Mouse (Mus musculus) liver, embryonic 12.5 days (tissue): ENCODE results near the gene Ssr1. TPM values are rescaled to one million over a fixed set of nuclear protein-coding genes. Genes with fewer than 3 reads are reported as not detected.

Experiments used
- ATAC-seq: fragments of 200-750 bp; cut with Nextera tagmentation; 2 replicates; pipeline ENCODE4 v1.8.0; 2017; ENCODE audit warnings: moderate number of reproducible peaks, mild to moderate bottlenecking, moderate library complexity
- H3K27ac ChIP-seq: fragments of 300-500 bp; sonication (generic); 2 replicates; pipeline ENCODE4 v1.5.1; 2016; ENCODE audit warnings: mild to moderate bottlenecking
- H3K27me3 ChIP-seq: fragments of 300-500 bp; sonication (generic); replicated peaks from 2 replicates; pipeline ENCODE4 v1.6.1; 2016; ENCODE audit warnings: mild to moderate bottlenecking, moderate library complexity
- H3K36me3 ChIP-seq: fragments of 300-500 bp; sonication (generic); 2 replicates; pipeline ENCODE4 v1.6.1; 2016; ENCODE audit warnings: mild to moderate bottlenecking, moderate library complexity
- H3K4me1 ChIP-seq: fragments of 300-500 bp; sonication (generic); 2 replicates; pipeline ENCODE4 v1.6.1; 2016
- H3K4me2 ChIP-seq: fragments of 300-500 bp; sonication (generic); 2 replicates; pipeline ENCODE4 v1.6.1; 2016; ENCODE audit warnings: mild to moderate bottlenecking, moderate library complexity
- H3K4me3 ChIP-seq: fragments of 300-500 bp; sonication (generic); 2 replicates; pipeline ENCODE4 v1.5.1; 2016; ENCODE audit warnings: mild to moderate bottlenecking, moderate library complexity
- H3K9ac ChIP-seq: fragments of 300-500 bp; sonication (generic); 2 replicates; pipeline ENCODE4 v1.6.1; 2016; ENCODE audit warnings: mild to moderate bottlenecking, moderate library complexity
- H3K9me3 ChIP-seq: fragments of 300-500 bp; sonication (generic); replicated peaks from 2 replicates; pipeline ENCODE4 v1.6.1; 2016; ENCODE audit warnings: mild to moderate bottlenecking, moderate library complexity
- WGBS: fragments of 180-500 bp; shearing (Covaris S2); methylation state at CpG from one replicate; pipeline ENCODE4 v1.1.7; 2016; ENCODE audit not compliant: insufficient replicate concordance; 5-methylcytosine and 5-hydroxymethylcytosine counted together
- polyA plus RNA-seq: library from polyadenylated mRNA; unstranded; fragments of >200 nt; fragmentation: Nextera tagmentation; extraction: Ambion mirVana; gene quantifications from 2 replicates; pipeline ENCODE4 v1.2.1, GENCODE M21; 2016

Ssr1 gene
- 103 and 107 TPM in 2 replicates for polyA plus RNA-seq

DNA sequence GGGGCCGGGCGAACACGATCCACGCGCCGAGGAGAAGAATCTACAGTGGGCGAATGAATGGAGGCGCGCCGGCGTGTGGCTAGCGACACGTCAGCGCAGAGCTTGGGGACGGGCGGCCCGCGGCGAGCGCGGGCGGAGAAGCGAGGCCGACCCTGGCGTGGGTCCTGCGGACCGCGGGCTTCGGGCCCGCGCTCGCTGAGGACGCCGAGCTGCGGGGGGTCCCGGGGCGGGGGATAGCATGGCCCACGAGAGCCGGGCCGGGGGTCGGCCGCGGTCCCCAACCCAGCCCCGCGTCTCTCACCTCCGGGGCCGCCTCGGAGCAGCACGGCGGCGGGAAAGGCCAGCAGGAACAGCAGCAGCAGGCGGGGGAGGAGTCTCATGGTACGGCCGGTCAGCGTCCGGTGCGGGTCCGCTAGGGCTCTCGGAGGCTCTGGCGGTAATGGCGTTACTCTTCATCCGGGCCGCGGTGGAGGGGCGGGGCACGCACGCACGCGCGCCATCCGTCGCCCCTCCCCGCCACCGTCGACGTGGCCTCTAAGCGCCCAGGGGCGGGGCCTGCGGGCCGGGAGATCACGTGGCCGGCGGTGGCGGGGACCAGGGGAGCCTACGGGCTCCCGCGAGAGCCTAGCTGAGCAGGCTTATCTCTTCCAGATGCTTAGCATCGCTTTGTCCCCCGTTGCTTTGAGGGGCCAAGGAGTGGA, at the start of gene Ssr1:
Ssr1 (minus strand) TSS at position 514 of the 701 bp plus-strand sequence.
- Histone ChIP-seq H3K36me3 (peaks cover 30% of the 10 kb centered on the region), H3K9ac (peak within 1 kb of the TSS; percentile 100), H3K27ac (peak within 1 kb of the TSS; percentile 94), H3K4me2 (peak within 1 kb of the TSS; percentile 75), H3K4me1 (peaks cover 36% of the 10 kb centered on the region), H3K9me3 (no peaks in the 10 kb centered on the region), H3K4me3 (peak within 1 kb of the TSS; percentile 99), H3K27me3 (0 out of 2 replicates have a peak, but pooled peaks cover 4% of the 10 kb centered on the region)
- under 1% methylated on average over 70 of the region's 89 CpGs for WGBS
- ATAC-seq, result peak; percentile 97

DNA sequence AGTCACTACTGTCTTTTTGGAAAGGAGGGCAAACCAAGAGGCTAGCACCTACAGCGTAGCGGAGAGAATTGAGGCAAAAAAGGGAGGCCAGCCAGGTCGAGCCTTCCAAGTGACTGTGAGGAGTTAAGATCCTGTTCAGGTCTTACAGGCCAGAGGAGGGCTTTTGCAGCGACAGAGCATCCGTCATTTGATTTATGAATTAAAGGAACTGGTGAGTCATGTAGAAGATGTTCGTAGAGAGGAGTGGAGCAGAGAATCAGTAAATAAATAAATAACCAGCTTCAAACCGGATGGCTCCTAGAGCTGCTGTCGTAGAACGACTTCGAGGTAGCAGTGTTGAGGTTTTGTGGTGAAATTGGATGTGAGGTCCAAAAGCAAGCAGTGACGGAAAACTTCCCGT, 43.8 kb upstream of the Ssr1 start:
- H3K36me3 ChIP-seq, result peaks cover 43% of the 10 kb centered on the region
- H3K4me2 ChIP-seq, result peak overlapping the region; percentile 96
- H3K27ac ChIP-seq, result peak overlapping the region; percentile 85
- 16% methylated on average over 12 of the region's 12 CpGs for WGBS
- no peaks in the 10 kb centered on the region for H3K27me3 ChIP-seq
- peaks cover 32% of the 10 kb centered on the region for H3K4me1 ChIP-seq
- H3K9me3 ChIP-seq, result no peaks in the 10 kb centered on the region
- peak overlapping the region; percentile 97 for H3K4me3 ChIP-seq
- ATAC-seq, result no peak
- peak overlapping the region; percentile 96 for H3K9ac ChIP-seq

DNA sequence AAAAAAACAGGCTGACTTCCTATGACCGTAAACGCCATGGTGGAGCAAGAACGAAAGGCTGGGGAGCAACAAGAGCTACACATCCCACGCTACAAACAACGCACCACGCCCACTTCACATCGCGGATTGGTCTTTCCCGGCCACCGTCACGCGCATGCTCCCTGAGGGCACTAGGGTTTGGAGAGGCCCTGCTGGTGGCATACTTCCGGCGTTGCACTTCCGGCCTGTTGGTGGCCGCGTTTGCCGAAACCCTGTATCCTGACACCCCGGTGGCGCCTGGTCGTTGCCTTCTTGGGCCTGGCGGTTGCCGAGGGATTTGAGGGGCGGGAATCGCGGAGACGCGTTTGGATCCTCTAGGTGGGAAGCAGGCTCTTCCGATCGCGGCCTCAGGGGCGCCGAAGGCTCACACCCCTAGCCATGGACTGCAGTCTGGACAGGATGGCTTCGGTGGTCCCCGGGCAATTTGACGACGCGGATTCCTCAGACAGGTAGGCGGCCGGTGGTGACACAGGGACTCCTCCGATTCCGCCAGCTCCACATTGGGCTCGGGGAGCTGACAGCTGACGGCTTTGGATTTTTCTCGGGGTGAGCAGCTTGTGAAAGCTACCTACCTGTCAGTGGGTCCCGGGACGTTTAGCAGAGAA, 43.1 kb upstream of the Ssr1 start, which contains the start of gene Cage1:
Cage1 (minus strand) TSS at position 26 of the 644 bp plus-strand sequence.
- ATAC-seq, result peak; percentile 95
- peak within 1 kb of the TSS; percentile 85 for H3K27ac ChIP-seq
- H3K9me3 ChIP-seq, result no peaks in the 10 kb centered on the region
- under 1% methylated on average over 47 of the region's 47 CpGs for WGBS
- H3K27me3 ChIP-seq, result no peaks in the 10 kb centered on the region
- peak within 1 kb of the TSS; percentile 96 for H3K9ac ChIP-seq
- H3K4me2 ChIP-seq, result peak within 1 kb of the TSS; percentile 96
- H3K4me1 ChIP-seq, result peaks cover 32% of the 10 kb centered on the region
- H3K4me3 ChIP-seq, result peak within 1 kb of the TSS; percentile 97
- H3K36me3 ChIP-seq, result peaks cover 36% of the 10 kb centered on the region

DNA sequence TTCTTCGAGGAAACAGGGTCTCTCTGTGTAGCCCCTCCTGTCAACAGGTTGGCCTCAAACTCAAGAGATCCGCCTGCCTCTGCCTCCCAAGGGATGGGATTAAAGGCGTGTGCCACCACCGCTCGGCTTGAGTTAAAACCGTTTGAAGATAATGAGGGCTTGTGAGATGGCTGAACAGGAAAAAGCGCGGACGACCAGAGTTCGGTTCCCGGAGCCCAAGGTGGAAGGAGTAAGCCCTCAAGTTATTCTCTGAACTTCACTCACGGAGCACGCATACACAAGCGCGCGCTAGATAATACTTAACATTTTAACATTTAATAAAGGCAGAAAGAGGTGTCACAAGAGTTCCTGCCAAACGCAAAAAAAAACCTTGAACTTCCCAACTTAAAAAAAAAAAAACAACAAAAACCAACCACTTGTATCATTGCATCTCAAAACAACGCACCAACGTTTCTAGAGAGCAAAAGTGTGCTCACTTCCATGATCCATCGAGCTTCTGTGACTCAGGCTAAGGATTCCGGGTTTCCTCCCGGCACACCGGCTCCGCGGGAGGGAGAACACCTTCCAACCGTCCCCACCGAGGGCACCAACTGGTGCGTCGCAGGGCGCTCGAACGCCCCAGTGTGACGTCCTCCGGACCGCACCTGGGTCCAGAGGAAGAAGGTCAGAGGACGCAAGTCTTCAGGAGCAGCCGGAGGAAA, 42.5 kb upstream of the Ssr1 start, which contains the start of gene Riok1:
Riok1 (plus strand) TSS at position 653 of the 701 bp plus-strand sequence.
- peaks cover 29% of the 10 kb centered on the region for H3K36me3 ChIP-seq
- peak within 1 kb of the TSS; percentile 96 for H3K4me2 ChIP-seq
- 4% methylated on average over 37 of the region's 37 CpGs for WGBS
- H3K27ac ChIP-seq, result peak within 1 kb of the TSS; percentile 85
- peak within 1 kb of the TSS; percentile 97 for H3K4me3 ChIP-seq
- ATAC-seq, result peak; percentile 80
- no peaks in the 10 kb centered on the region for H3K27me3 ChIP-seq
- H3K4me1 ChIP-seq, result peaks cover 32% of the 10 kb centered on the region
- peak within 1 kb of the TSS; percentile 96 for H3K9ac ChIP-seq
- H3K9me3 ChIP-seq, result no peaks in the 10 kb centered on the region

DNA sequence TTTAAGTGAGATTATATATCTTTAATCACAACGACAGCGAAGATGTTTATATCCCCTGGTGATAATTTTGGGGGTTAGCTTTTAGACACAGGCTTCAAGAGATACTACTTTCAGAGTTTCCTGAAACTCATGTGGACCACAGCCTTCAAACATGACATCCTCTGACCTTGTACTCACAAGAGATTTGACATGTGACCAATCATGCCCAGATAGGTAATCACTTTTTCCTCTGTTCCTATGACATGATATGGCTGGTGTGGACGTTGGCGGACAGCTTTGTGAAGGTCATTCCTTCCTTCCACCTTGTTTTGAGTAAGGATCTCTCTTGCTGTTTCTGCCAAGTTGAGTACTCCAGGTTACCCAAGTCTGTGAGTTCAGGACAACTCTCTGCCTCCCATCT, 34.4 kb upstream of the Ssr1 start:
- H3K4me3 ChIP-seq, result no peak overlapping the region
- no peaks in the 10 kb centered on the region for H3K9me3 ChIP-seq
- no peaks in the 10 kb centered on the region for H3K4me1 ChIP-seq
- H3K36me3 ChIP-seq, result no peaks in the 10 kb centered on the region
- no peak overlapping the region for H3K9ac ChIP-seq
- no peak overlapping the region for H3K27ac ChIP-seq
- H3K4me2 ChIP-seq, result no peak overlapping the region
- ATAC-seq, result no peak
- no peaks in the 10 kb centered on the region for H3K27me3 ChIP-seq
- 61% methylated on average over 4 of the region's 4 CpGs for WGBS

DNA sequence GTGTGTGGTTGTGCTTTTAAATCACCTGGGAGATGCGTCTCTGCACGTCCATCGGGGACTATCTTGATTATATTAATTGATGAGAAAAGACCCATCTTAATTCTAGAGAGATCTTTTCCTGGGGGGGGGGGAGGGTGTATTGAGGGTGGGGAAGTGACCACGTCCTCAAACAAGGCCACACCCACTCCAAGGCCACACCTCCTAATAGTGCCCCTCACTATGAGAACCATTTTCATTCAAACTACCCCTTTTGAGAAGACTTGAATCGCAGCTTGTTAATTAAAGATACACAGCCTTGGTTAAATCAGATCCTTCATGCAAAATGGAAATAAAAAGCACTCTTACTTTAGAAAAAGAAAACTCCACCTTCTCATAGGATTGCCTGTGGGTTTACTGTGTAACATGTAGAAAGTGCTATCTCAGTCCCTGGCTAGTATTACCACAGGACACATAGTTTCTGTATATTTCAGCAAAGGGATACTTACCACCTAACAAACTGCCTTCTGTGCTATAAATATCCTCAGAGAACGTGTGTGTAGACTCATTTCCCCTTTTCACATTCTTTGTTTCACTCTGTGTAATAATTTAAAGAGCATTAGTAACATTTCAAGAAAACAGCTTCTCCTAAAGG, 33.7 kb upstream of the Ssr1 start:
- Histone ChIP-seq H3K36me3 (no peaks in the 10 kb centered on the region), H3K4me3 (no peak overlapping the region), H3K27ac (no peak overlapping the region), H3K4me1 (no peaks in the 10 kb centered on the region), H3K9me3 (no peaks in the 10 kb centered on the region), H3K27me3 (no peaks in the 10 kb centered on the region), H3K4me2 (no peak overlapping the region), H3K9ac (no peak overlapping the region)
- ATAC-seq, result no peak
- WGBS, result 59% methylated on average over 6 of the region's 6 CpGs

DNA sequence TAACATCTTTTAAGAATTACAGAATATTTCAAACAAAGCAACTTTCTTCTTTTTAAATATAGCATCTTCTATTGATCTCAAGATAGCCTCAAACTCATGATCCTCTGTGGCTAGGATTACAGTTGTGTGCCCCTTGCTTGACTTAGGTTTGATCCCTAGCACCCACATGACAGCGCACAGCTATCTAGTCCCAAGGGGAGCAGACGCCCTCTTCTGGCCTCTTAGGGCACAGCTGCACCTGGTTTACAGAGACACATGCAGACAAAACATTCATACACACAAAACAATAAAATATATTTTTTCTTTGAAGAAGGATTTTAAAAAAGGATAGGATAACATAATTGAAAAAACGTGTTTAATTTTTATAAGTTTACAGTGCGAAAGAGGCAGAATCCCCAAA, 31.9 kb upstream of the Ssr1 start:
- WGBS, result 46% methylated on average over 4 of the region's 4 CpGs
- Histone ChIP-seq H3K4me1 (no peaks in the 10 kb centered on the region), H3K9me3 (no peaks in the 10 kb centered on the region), H3K27me3 (no peaks in the 10 kb centered on the region), H3K27ac (no peak overlapping the region), H3K9ac (no peak overlapping the region), H3K4me3 (no peak overlapping the region), H3K4me2 (no peak overlapping the region), H3K36me3 (no peaks in the 10 kb centered on the region)
- ATAC-seq, result no peak

DNA sequence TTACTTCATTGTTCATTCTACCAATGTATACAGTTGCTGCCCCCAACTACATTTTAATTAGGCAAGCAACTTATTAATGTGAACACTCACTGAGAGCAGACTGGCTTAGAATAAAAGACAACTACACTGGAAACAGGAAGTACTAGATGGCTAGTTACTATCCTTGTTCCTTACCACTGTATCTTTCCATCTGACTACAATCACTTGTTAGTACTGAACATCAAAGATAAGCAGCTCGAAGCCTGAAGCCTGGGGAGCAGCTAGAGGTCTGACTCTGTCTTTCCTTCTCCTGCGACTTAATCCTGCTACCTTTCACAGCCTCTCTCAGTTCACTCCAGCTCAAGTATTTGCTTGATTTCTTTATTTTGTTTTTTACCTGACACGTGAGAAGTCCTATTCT, 24.8 kb upstream of the Ssr1 start:
- 0 out of 2 replicates have a peak, but pooled peaks cover 8% of the 10 kb centered on the region for H3K9me3 ChIP-seq
- H3K9ac ChIP-seq, result no peak overlapping the region
- H3K4me3 ChIP-seq, result no peak overlapping the region
- H3K36me3 ChIP-seq, result no peaks in the 10 kb centered on the region
- H3K4me2 ChIP-seq, result no peak overlapping the region
- no peak for ATAC-seq
- H3K4me1 ChIP-seq, result no peaks in the 10 kb centered on the region
- H3K27ac ChIP-seq, result no peak overlapping the region
- no peaks in the 10 kb centered on the region for H3K27me3 ChIP-seq
- 36% methylated on average over 3 of the region's 3 CpGs for WGBS

DNA sequence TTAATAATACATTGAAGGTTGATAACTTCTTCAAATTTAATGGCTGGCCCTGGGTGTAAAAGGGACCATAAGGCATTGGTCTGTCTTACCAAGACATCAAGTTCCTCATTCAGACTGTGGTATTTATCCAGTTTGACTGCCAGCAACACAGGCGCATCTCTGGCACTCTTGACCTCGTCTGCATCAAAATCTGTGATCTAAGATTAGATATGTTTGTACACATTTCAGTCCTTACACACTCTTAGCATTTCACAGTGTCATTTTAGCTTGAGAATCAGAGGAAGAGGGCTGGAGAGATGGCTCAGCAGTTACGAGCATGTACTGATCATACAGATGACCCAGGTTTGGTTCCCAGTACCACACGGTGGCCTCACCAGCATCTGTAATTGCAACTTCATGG, 21.6 kb upstream of the Ssr1 start:
- peaks cover 4% of the 10 kb centered on the region for H3K4me1 ChIP-seq
- 72% methylated on average over 4 of the region's 4 CpGs for WGBS
- no peak overlapping the region for H3K9ac ChIP-seq
- no peak for ATAC-seq
- no peak overlapping the region for H3K4me2 ChIP-seq
- no peaks in the 10 kb centered on the region for H3K36me3 ChIP-seq
- no peak overlapping the region for H3K4me3 ChIP-seq
- 0 out of 2 replicates have a peak, but pooled peaks cover 8% of the 10 kb centered on the region for H3K9me3 ChIP-seq
- H3K27me3 ChIP-seq, result no peaks in the 10 kb centered on the region
- no peak overlapping the region for H3K27ac ChIP-seq

DNA sequence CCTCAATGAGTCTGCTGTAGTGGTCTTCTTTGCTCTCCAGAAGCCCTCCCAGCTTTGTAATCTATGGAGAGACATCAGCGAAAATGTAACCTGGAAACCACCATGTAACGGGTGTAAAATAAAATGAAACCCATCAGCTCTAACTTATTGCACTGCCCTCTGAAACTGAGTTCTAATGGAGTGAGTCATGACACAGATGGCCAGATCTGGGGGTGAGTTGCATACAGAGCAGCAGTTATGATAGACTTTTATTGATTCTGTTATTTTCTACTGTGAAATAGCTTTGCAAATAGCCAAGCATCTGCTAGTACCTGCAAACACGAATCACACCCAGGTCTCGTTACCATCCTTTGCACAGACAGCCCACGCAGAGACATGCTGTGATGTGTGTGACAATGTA, 18.4 kb upstream of the Ssr1 start:
- no peak overlapping the region for H3K4me2 ChIP-seq
- ATAC-seq, result no peak
- H3K4me3 ChIP-seq, result no peak overlapping the region
- WGBS, result 79% methylated on average over 5 of the region's 5 CpGs
- no peak overlapping the region for H3K27ac ChIP-seq
- no peak overlapping the region for H3K9ac ChIP-seq
- H3K9me3 ChIP-seq, result 0 out of 2 replicates have a peak, but pooled peaks cover 4% of the 10 kb centered on the region
- no peaks in the 10 kb centered on the region for H3K36me3 ChIP-seq
- H3K4me1 ChIP-seq, result peaks cover 16% of the 10 kb centered on the region
- no peaks in the 10 kb centered on the region for H3K27me3 ChIP-seq

DNA sequence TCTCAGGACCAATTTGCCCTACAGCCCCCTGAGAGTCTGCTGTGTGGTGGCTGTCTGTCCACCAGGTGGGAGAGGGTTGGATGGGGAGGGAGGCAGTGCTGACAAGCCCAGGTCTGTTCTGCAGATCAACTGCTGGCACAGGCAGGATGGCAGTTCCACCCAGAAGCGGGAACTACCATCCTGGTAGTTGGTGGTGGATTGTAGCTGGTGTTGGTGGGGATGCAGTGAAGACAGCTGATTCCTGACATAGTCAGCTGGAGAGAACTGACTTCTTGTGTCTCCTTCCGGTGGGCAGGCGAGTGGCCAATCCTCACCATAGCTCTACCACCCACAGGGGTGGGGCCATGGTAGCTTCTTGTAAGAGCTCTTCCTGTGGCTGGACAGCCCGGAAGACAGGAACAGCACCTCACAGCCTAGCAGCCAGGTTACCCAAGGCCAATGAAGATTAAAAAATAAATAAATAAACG, 16.5 kb upstream of the Ssr1 start:
- no peaks in the 10 kb centered on the region for H3K36me3 ChIP-seq
- ATAC-seq, result peak; percentile 82
- H3K27ac ChIP-seq, result peak overlapping the region; percentile 79
- H3K9ac ChIP-seq, result peak overlapping the region; percentile 14
- H3K4me2 ChIP-seq, result peak overlapping the region; percentile 49
- H3K4me1 ChIP-seq, result peaks cover 16% of the 10 kb centered on the region
- WGBS, result 25% methylated on average over 5 of the region's 5 CpGs
- no peaks in the 10 kb centered on the region for H3K9me3 ChIP-seq
- H3K4me3 ChIP-seq, result no peak overlapping the region
- H3K27me3 ChIP-seq, result no peaks in the 10 kb centered on the region; the same call in 1 of the 2 replicates
